Mouse (Mus musculus) embryonic facial prominence, embryonic 14.5 days (tissue): ENCODE results near the gene Lect2. TPM values are rescaled to one million over a fixed set of nuclear protein-coding genes. Genes with fewer than 3 reads are reported as not detected.

Experiments used
- ATAC-seq: fragments of 200-750 bp; cut with Nextera tagmentation; 2 replicates; pipeline ENCODE4 v1.8.0; 2017; ENCODE audit warnings: low read depth, moderate number of reproducible peaks, moderate TSS enrichment
- DNase-seq: peaks from one replicate; pipeline ENCODE4 v3.0.0-alpha.2; 2015; ENCODE audit warnings: low spot score
- H3K27ac ChIP-seq: fragments of 300-500 bp; sonication (generic); replicated peaks from 2 replicates; pipeline ENCODE4 v1.5.1; 2014; ENCODE audit warnings: low read depth, mild to moderate bottlenecking, low read length, moderate library complexity
- H3K27me3 ChIP-seq: fragments of 300-500 bp; sonication (generic); replicated peaks from 2 replicates; pipeline ENCODE4 v1.6.1; 2014; ENCODE audit warnings: low read length; ENCODE audit not compliant: control insufficient read depth, insufficient read depth
- H3K36me3 ChIP-seq: fragments of 300-500 bp; sonication (generic); 2 replicates; pipeline ENCODE4 v1.6.1; 2014; ENCODE audit warnings: low read length, mixed read lengths; ENCODE audit not compliant: control insufficient read depth, insufficient read depth
- H3K4me1 ChIP-seq: fragments of 300-500 bp; sonication (generic); 2 replicates; pipeline ENCODE4 v1.6.1; 2014; ENCODE audit warnings: antibody characterized with exemption, low read length; ENCODE audit not compliant: control insufficient read depth, insufficient read depth
- H3K4me2 ChIP-seq: fragments of 300-500 bp; sonication (generic); 2 replicates; pipeline ENCODE4 v1.6.1; 2014; ENCODE audit warnings: low read depth, mild to moderate bottlenecking, low read length, moderate library complexity, mixed read lengths
- H3K4me3 ChIP-seq: fragments of 300-500 bp; sonication (generic); 2 replicates; pipeline ENCODE4 v1.5.1; 2014; ENCODE audit warnings: low read depth, mild to moderate bottlenecking, low read length
- H3K9ac ChIP-seq: fragments of 300-500 bp; sonication (generic); 2 replicates; pipeline ENCODE4 v1.6.1; 2014; ENCODE audit warnings: low read depth, mild to moderate bottlenecking, low read length, moderate library complexity, mixed read lengths
- H3K9me3 ChIP-seq: fragments of 300-500 bp; sonication (generic); 2 replicates; pipeline ENCODE4 v1.6.1; 2016; ENCODE audit warnings: low read length; ENCODE audit not compliant: control insufficient read depth
- WGBS: fragments of 180-500 bp; shearing (Covaris S2); extraction: QIAGEN DNeasy Blood & Tissue Kit; methylation state at CpG from one replicate; pipeline ENCODE4 v1.1.7; 2014; 5-methylcytosine and 5-hydroxymethylcytosine counted together
- polyA plus RNA-seq: library from polyadenylated mRNA; unstranded; fragments of >200 nt; fragmentation: Nextera tagmentation; extraction: Ambion mirVana; gene quantifications from 2 replicates; pipeline ENCODE4 v1.2.1, GENCODE M21; 2014

The Lect2 gene
- 0.21 TPM in 1 of 2 replicates, not detected in the other for polyA plus RNA-seq

- no peak for DNase-seq
- H3K9me3 ChIP-seq: no peaks in the 10 kb centered on the region
- H3K4me3 ChIP-seq: no peak within 1 kb of the TSS
- 77% methylated on average over 9 of the region's 9 CpGs for WGBS
- H3K27ac ChIP-seq: no peak within 1 kb of the TSS
- ATAC-seq: no peak
- no peak within 1 kb of the TSS for H3K4me2 ChIP-seq
- no peaks in the 10 kb centered on the region for H3K36me3 ChIP-seq
- H3K27me3 ChIP-seq: no peaks in the 10 kb centered on the region
- H3K9ac ChIP-seq: no peak within 1 kb of the TSS
- no peaks in the 10 kb centered on the region for H3K4me1 ChIP-seq
These were observed at the start of gene Lect2 for GRCm38 (mm10) chr13:56548401-56548800. Gene Lect2 (minus strand): TSS chr13:56548502.

- DNase-seq (no peak), ATAC-seq (no peak)
- Histone ChIP-seq H3K27me3 (no peaks in the 10 kb centered on the region), H3K4me1 (peaks cover 68% of the 10 kb centered on the region), H3K36me3 (no peaks in the 10 kb centered on the region), H3K9ac (no peak overlapping the region), H3K4me3 (no peak overlapping the region), H3K27ac (peak overlapping the region; percentile 80), H3K4me2 (no peak overlapping the region), H3K9me3 (no peaks in the 10 kb centered on the region)
- WGBS: 88% methylated on average over 4 of the region's 4 CpGs
These were observed 49.0 kb upstream of the Lect2 start for GRCm38 (mm10) chr13:56597296-56597695.

- no peak for DNase-seq
- Histone ChIP-seq H3K36me3 (no peaks in the 10 kb centered on the region), H3K9me3 (no peaks in the 10 kb centered on the region), H3K4me2 (no peak overlapping the region), H3K27me3 (no peaks in the 10 kb centered on the region), H3K4me3 (no peak overlapping the region), H3K9ac (no peak overlapping the region), H3K4me1 (peaks cover 49% of the 10 kb centered on the region), H3K27ac (0 out of 2 replicates have a peak overlapping the region, but pooled peaks have one; percentile 5)
- ATAC-seq: no peak
- 67% methylated on average over 8 of the region's 8 CpGs for WGBS
These were observed 46.9 kb upstream of the Lect2 start for GRCm38 (mm10) chr13:56595246-56595645.

- Histone ChIP-seq H3K4me1 (peaks cover 42% of the 10 kb centered on the region), H3K27ac (peak overlapping the region; percentile 25; the same call in 1 of the 2 replicates), H3K4me2 (no peak overlapping the region), H3K9ac (no peak overlapping the region), H3K9me3 (no peaks in the 10 kb centered on the region), H3K4me3 (no peak overlapping the region), H3K36me3 (no peaks in the 10 kb centered on the region), H3K27me3 (no peaks in the 10 kb centered on the region)
- ATAC-seq (peak; percentile 58; the same call in 1 of the 2 replicates), DNase-seq (peak; percentile 87)
- WGBS: 38% methylated on average over 7 of the region's 7 CpGs
These were observed 45.7 kb upstream of the Lect2 start for GRCm38 (mm10) chr13:56593961-56594391.

GRCm38 (mm10) chr13:56593196-56593595, 44.9 kb upstream of the Lect2 start:
- H3K9ac ChIP-seq: no peak overlapping the region
- H3K27me3 ChIP-seq: no peaks in the 10 kb centered on the region
- H3K9me3 ChIP-seq: no peaks in the 10 kb centered on the region
- H3K4me2 ChIP-seq: no peak overlapping the region
- no peak overlapping the region for H3K27ac ChIP-seq
- WGBS: 72% methylated on average over 5 of the region's 5 CpGs
- ATAC-seq (no peak), DNase-seq (no peak)
- H3K4me1 ChIP-seq: peaks cover 39% of the 10 kb centered on the region
- no peak overlapping the region for H3K4me3 ChIP-seq
- no peaks in the 10 kb centered on the region for H3K36me3 ChIP-seq

GRCm38 (mm10) chr13:56591939-56592338, 43.6 kb upstream of the Lect2 start:
- peaks cover 29% of the 10 kb centered on the region for H3K4me1 ChIP-seq
- no peak overlapping the region for H3K27ac ChIP-seq
- no peak overlapping the region for H3K4me2 ChIP-seq
- H3K9me3 ChIP-seq: no peaks in the 10 kb centered on the region
- H3K4me3 ChIP-seq: no peak overlapping the region
- H3K9ac ChIP-seq: no peak overlapping the region
- no peak for ATAC-seq
- no peak for DNase-seq
- 53% methylated on average over 2 of the region's 2 CpGs for WGBS
- no peaks in the 10 kb centered on the region for H3K27me3 ChIP-seq
- H3K36me3 ChIP-seq: no peaks in the 10 kb centered on the region

GRCm38 (mm10) chr13:56591191-56591590, 42.9 kb upstream of the Lect2 start:
- DNase-seq (no peak), ATAC-seq (no peak)
- Histone ChIP-seq H3K27me3 (no peaks in the 10 kb centered on the region), H3K4me2 (no peak overlapping the region), H3K9ac (no peak overlapping the region), H3K27ac (no peak overlapping the region), H3K4me1 (peaks cover 26% of the 10 kb centered on the region), H3K4me3 (no peak overlapping the region), H3K36me3 (no peaks in the 10 kb centered on the region), H3K9me3 (no peaks in the 10 kb centered on the region)
- WGBS: 92% methylated on average over 8 of the region's 8 CpGs

- no peak overlapping the region for H3K27ac ChIP-seq
- WGBS: 76% methylated on average over 5 of the region's 5 CpGs
- ATAC-seq: no peak
These were observed 41.9 kb upstream of the Lect2 start for GRCm38 (mm10) chr13:56590202-56590601.

GRCm38 (mm10) chr13:56588454-56589117, 40.3 kb upstream of the Lect2 start:
- Histone ChIP-seq H3K9me3 (no peaks in the 10 kb centered on the region), H3K36me3 (no peaks in the 10 kb centered on the region), H3K4me2 (no peak overlapping the region), H3K4me3 (no peak overlapping the region), H3K9ac (no peak overlapping the region), H3K4me1 (peaks cover 6% of the 10 kb centered on the region; the same call in 1 of the 2 replicates), H3K27me3 (no peaks in the 10 kb centered on the region), H3K27ac (no peak overlapping the region)
- DNase-seq (no peak), ATAC-seq (no peak)
- 70% methylated on average over 14 of the region's 14 CpGs for WGBS

More at GRCm38 (mm10) chr13:56590202-56590601, 41.9 kb upstream of the Lect2 start:
- Histone ChIP-seq H3K27me3 (no peaks in the 10 kb centered on the region), H3K4me3 (no peak overlapping the region), H3K36me3 (no peaks in the 10 kb centered on the region), H3K4me2 (no peak overlapping the region), H3K9me3 (no peaks in the 10 kb centered on the region), H3K4me1 (peaks cover 22% of the 10 kb centered on the region), H3K9ac (no peak overlapping the region)
- no peak for DNase-seq
